Mouse (Mus musculus) liver, adult 2 months (tissue): Measurements from ENCODE around the gene Zfp800.

Experiments
- CTCF ChIP-seq: fragments of 200-500 bp; IDR thresholded peaks from 2 replicates; pipeline ENCODE4 v1.5.1; 2011; ENCODE audit warnings: low read depth, low read length, control low read depth
- POLR2A ChIP-seq: fragments of 200-500 bp; IDR thresholded peaks from 2 replicates; pipeline ENCODE4 v1.6.1; 2011; ENCODE audit warnings: low read length, control low read depth; ENCODE audit not compliant: insufficient read depth; ENCODE audit errors: extremely low read depth

DNA sequence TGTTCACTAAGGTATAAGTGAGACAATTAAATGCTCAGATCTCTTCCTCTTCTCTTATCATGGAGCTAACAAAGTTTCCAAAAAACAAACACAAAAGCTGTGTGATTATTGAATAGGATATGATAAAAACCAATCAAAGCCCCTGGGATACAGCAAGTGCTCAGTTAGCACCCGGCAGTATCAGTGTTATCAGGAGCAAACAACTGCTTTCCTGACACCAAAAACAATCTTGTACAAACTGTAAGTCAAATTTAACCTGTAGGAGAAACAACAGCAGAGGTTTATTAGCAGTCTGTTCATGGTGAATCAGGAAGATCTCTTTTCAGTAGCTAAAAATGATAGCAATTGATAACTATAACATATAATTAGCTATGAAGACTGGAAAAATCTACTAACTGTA, 140.0 kb downstream of the Zfp800 start:
- TF ChIP-seq POLR2A, result no peak
- no peak for TF ChIP-seq CTCF
